ENCODE assay signal across 35 mouse cellular contexts in the genomic region with DNA sequence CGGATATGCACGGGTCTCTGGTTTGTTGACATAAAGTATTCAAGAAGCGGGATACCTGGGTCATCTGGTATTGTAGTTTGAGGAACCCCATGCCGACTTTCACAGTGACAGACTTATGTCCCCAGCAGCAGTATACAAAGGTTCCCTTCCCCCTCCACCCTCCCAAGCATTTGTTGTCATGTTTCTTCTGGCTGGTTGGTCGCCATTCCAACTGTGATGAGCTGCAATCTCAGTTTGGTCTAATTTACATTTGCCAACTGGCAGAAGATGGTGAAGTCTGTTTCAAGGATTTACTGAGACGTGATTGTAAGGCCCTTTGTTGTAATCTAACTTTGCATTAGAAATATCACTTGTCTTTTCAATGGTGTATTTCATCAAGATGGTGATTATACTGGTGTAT. TPM values are rescaled to one million over a fixed set of nuclear protein-coding genes. Genes with fewer than 3 reads are reported as not detected.
DNase-seq lines count a peak whose midpoint lies in the region; ATAC-seq and TF ChIP-seq lines count a peak whose summit lies in the region.
"Had no signal": no experiment of that assay in that cellular context is flagged by ENCODE, and none has a peak within 500 bp of the region (broad histone marks: within the 10 kb centered on the region; RNA-seq: fewer than 3 reads in every experiment).

No protein-coding gene starts in this region.

- no peak for TF ChIP-seq CTCF in forebrain, postnatal 0 days (IDR thresholded peaks at IDR 0.05; ENCODE audit: low read depth)
- TF ChIP-seq CTCF in brain, embryonic 14.5 days (IDR thresholded peaks at IDR 0.05; ENCODE audit: borderline replicate concordance, extremely low read depth, insufficient read depth, insufficient read length) = no peak

- H3K36me3 ChIP-seq in forebrain, embryonic 14.5 days (ENCODE audit: control insufficient read depth, insufficient read depth, low read length) = no peaks in the 10 kb centered on the region
- H3K36me3 ChIP-seq in forebrain, embryonic 11.5 days (ENCODE audit: control insufficient read depth, insufficient read depth, low read length) = no peaks in the 10 kb centered on the region
- H3K36me3 ChIP-seq in forebrain, postnatal 0 days (ENCODE audit: insufficient read depth) = no peaks in the 10 kb centered on the region
- no peaks in the 10 kb centered on the region for H3K36me3 ChIP-seq in forebrain, embryonic 13.5 days (ENCODE audit: poor library complexity, severe bottlenecking)
- H3K36me3 ChIP-seq: embryonic facial prominence, embryonic 10.5 days; embryonic facial prominence, embryonic 13.5 days; heart, embryonic 10.5 days; heart, embryonic 13.5 days; hindbrain, embryonic 15.5 days; intestine, embryonic 15.5 days had no signal

- no peak for TF ChIP-seq POLR2A in brain, embryonic 14.5 days (IDR thresholded peaks at IDR 0.05; ENCODE audit: borderline replicate concordance, extremely low read depth, insufficient read depth, insufficient read length, poor library complexity, severe bottlenecking)

- H3K27ac ChIP-seq in forebrain, embryonic 14.5 days (ENCODE audit: low read depth, low read length) = no peak overlapping the region
- H3K27ac ChIP-seq in forebrain, embryonic 11.5 days (ENCODE audit: low read depth, low read length) = no peak overlapping the region
- H3K27ac ChIP-seq in forebrain, postnatal 0 days (ENCODE audit: low read depth, low read length) = no peak overlapping the region
- H3K27ac ChIP-seq in forebrain, embryonic 13.5 days = no peak overlapping the region
- H3K27ac ChIP-seq: embryonic facial prominence, embryonic 10.5 days; embryonic facial prominence, embryonic 13.5 days; gastrocnemius, adult 2 months; heart, adult 2 months; heart, embryonic 10.5 days; heart, embryonic 13.5 days; hindbrain, embryonic 15.5 days; intestine, embryonic 15.5 days had no signal

- no peak overlapping the region for H3K4me2 ChIP-seq in forebrain, embryonic 14.5 days (ENCODE audit: low read length)
- no peak overlapping the region for H3K4me2 ChIP-seq in forebrain, embryonic 11.5 days (ENCODE audit: low read depth, low read length, severe bottlenecking)
- H3K4me2 ChIP-seq in forebrain, postnatal 0 days (ENCODE audit: low read depth) = no peak overlapping the region
- no peak overlapping the region for H3K4me2 ChIP-seq in forebrain, embryonic 13.5 days
- H3K4me2 ChIP-seq: embryonic facial prominence, embryonic 13.5 days; heart, embryonic 13.5 days; hindbrain, embryonic 15.5 days; intestine, embryonic 15.5 days had no signal

- H3K9ac ChIP-seq in forebrain, embryonic 14.5 days (ENCODE audit: low read length) = no peak overlapping the region
- H3K9ac ChIP-seq in forebrain, embryonic 11.5 days (ENCODE audit: low read length) = no peak overlapping the region
- no peak overlapping the region for H3K9ac ChIP-seq in forebrain, postnatal 0 days
- H3K9ac ChIP-seq in forebrain, embryonic 13.5 days = no peak overlapping the region
- H3K9ac ChIP-seq: embryonic facial prominence, embryonic 13.5 days; heart, embryonic 13.5 days; hindbrain, embryonic 15.5 days; intestine, embryonic 15.5 days had no signal

- H3K9me3 ChIP-seq in forebrain, embryonic 14.5 days (replicated peaks; ENCODE audit: control insufficient read depth, low read length) = no peaks in the 10 kb centered on the region
- no peaks in the 10 kb centered on the region for H3K9me3 ChIP-seq in forebrain, embryonic 11.5 days (ENCODE audit: control insufficient read depth, low read length)
- no peaks in the 10 kb centered on the region for H3K9me3 ChIP-seq in forebrain, postnatal 0 days (ENCODE audit: low read length)
- no peaks in the 10 kb centered on the region for H3K9me3 ChIP-seq in forebrain, embryonic 13.5 days (replicated peaks)
- H3K9me3 ChIP-seq: embryonic facial prominence, embryonic 10.5 days; embryonic facial prominence, embryonic 13.5 days; heart, embryonic 10.5 days; heart, embryonic 13.5 days; hindbrain, embryonic 15.5 days; intestine, embryonic 15.5 days had no signal

- ATAC-seq in forebrain, embryonic 14.5 days = no peak
- ATAC-seq in forebrain, embryonic 11.5 days (replicated peaks; ENCODE audit: low FRiP score) = no peak
- peak; percentile 38; the same call in 1 of the 2 replicates for ATAC-seq in forebrain, postnatal 0 days
- ATAC-seq in forebrain, embryonic 13.5 days = no peak
- ATAC-seq: activated CD4-positive, CD25-positive, alpha-beta regulatory T cell, adult 4 months; CD4-positive, CD25-positive, alpha-beta regulatory T cell, adult 4 months; intestine, embryonic 15.5 days had no signal

- DNase-seq in forebrain, embryonic 14.5 days (ENCODE audit: low spot score) = peak; percentile 1
- no peak for DNase-seq in forebrain, embryonic 11.5 days (ENCODE audit: low spot score)
- DNase-seq in forebrain, postnatal 0 days = peak; percentile 9
- DNase-seq in left cerebral cortex, postnatal 4 days = peak; percentile 33
- no peak for DNase-seq in left cerebral cortex, adult 18-20 months (ENCODE audit: low spot score in 2 of 2)
- peak; percentile 37 for DNase-seq in brain, embryonic 14.5 days (ENCODE audit: low read depth)
- no peak for DNase-seq in MN1 (ENCODE audit: low spot score)
- DNase-seq: adrenal gland, adult 8-10 months; adrenal gland, postnatal 25 days; cerebellum, adult 11 months; cerebellum, adult 8-10 months; embryo, embryonic 11 days; gastrocnemius, adult 2 months; gastrocnemius, postnatal 14 days; heart, adult 2 months; heart, postnatal 14 days; heart, postnatal 4 days; kidney, adult 11 months; kidney, adult 8-10 months had no signal

- H3K4me3 ChIP-seq in forebrain, embryonic 14.5 days (ENCODE audit: low read depth, low read length) = no peak overlapping the region
- no peak overlapping the region for H3K4me3 ChIP-seq in forebrain, embryonic 11.5 days (ENCODE audit: low read depth, low read length)
- no peak overlapping the region for H3K4me3 ChIP-seq in forebrain, postnatal 0 days (ENCODE audit: low read depth, low read length)
- H3K4me3 ChIP-seq in forebrain, embryonic 13.5 days = no peak overlapping the region
- H3K4me3 ChIP-seq: embryonic facial prominence, embryonic 10.5 days; embryonic facial prominence, embryonic 13.5 days; erythroblast, embryonic 14.5 days; gastrocnemius, adult 2 months; heart, adult 2 months; heart, embryonic 10.5 days; heart, embryonic 13.5 days; hindbrain, embryonic 15.5 days; intestine, embryonic 15.5 days had no signal

- no peaks in the 10 kb centered on the region for H3K4me1 ChIP-seq in forebrain, embryonic 14.5 days (ENCODE audit: control insufficient read depth, insufficient read depth, low read length)
- no peaks in the 10 kb centered on the region for H3K4me1 ChIP-seq in forebrain, embryonic 11.5 days (replicated peaks; ENCODE audit: control insufficient read depth, insufficient read depth, low read length)
- no peaks in the 10 kb centered on the region for H3K4me1 ChIP-seq in forebrain, postnatal 0 days (ENCODE audit: insufficient read depth)
- H3K4me1 ChIP-seq in forebrain, embryonic 13.5 days = no peaks in the 10 kb centered on the region
- H3K4me1 ChIP-seq: embryonic facial prominence, embryonic 10.5 days; embryonic facial prominence, embryonic 13.5 days; heart, embryonic 10.5 days; heart, embryonic 13.5 days; hindbrain, embryonic 15.5 days; intestine, embryonic 15.5 days had no signal

- intact Hi-C loops in left cerebral cortex, postnatal 4 days (cut with DNase I) = no loop called here

- WGBS in forebrain, embryonic 14.5 days = 80% methylated on average over 6 of the region's 6 CpGs
- 77% methylated on average over 6 of the region's 6 CpGs for WGBS in forebrain, embryonic 11.5 days
- WGBS in forebrain, postnatal 0 days = 62% methylated on average over 6 of the region's 6 CpGs
- WGBS in forebrain, embryonic 13.5 days = 63% methylated on average over 6 of the region's 6 CpGs

- H3K27me3 ChIP-seq in forebrain, embryonic 14.5 days (replicated peaks; ENCODE audit: control insufficient read depth, insufficient read depth, low read length) = no peaks in the 10 kb centered on the region
- no peaks in the 10 kb centered on the region for H3K27me3 ChIP-seq in forebrain, embryonic 11.5 days (ENCODE audit: control insufficient read depth, insufficient read depth, low read length)
- H3K27me3 ChIP-seq in forebrain, postnatal 0 days (ENCODE audit: insufficient read depth, low read length) = no peaks in the 10 kb centered on the region
- H3K27me3 ChIP-seq in forebrain, embryonic 13.5 days = no peaks in the 10 kb centered on the region
- H3K27me3 ChIP-seq: embryonic facial prominence, embryonic 13.5 days; heart, embryonic 13.5 days; hindbrain, embryonic 15.5 days; intestine, embryonic 15.5 days had no signal

RNA-seq across cellular contexts. Expression of a gene that starts 19.4 kb away (rescaled TPM):
- not detected in 2 replicates for polyA plus RNA-seq in forebrain, embryonic 14.5 days (2014; fragmentation: Nextera tagmentation; extraction: Ambion mirVana)
- polyA plus RNA-seq in forebrain, embryonic 11.5 days (2014; fragmentation: Nextera tagmentation; extraction: Ambion mirVana) = not detected in 2 replicates
- not detected in 2 replicates for total RNA-seq in forebrain, postnatal 0 days (2014; rRNA removed)
- polyA plus RNA-seq in forebrain, postnatal 0 days (2015; fragmentation: Nextera tagmentation; extraction: Ambion mirVana) = not detected in 2 replicates
- not detected in 2 replicates for polyA plus RNA-seq in forebrain, embryonic 13.5 days (2015; fragmentation: Nextera tagmentation; extraction: Ambion mirVana)
- not detected for total RNA-seq in left cerebral cortex, postnatal 4 days (2021)
- not detected for total RNA-seq in left cerebral cortex, adult 18-20 months (2021)
- 0.04 TPM in 1 of 2 replicates, not detected in the other for polyA plus RNA-seq in brain, embryonic 14.5 days (2012; rRNA removed)
- total RNA-seq: adrenal gland, adult 8-10 months; adrenal gland, postnatal 25 days; gastrocnemius, adult 2 months; gastrocnemius, postnatal 14 days; gastrocnemius, postnatal 4 days; heart, adult 2 months; heart, postnatal 14 days; heart, postnatal 4 days; MEL had no signal
- polyA plus RNA-seq: activated CD4-positive, CD25-positive, alpha-beta regulatory T cell, adult 4 months; CD4-positive, CD25-positive, alpha-beta regulatory T cell, adult 4 months; cortical plate, adult 2 months; embryonic facial prominence, embryonic 10.5 days; embryonic facial prominence, embryonic 13.5 days; erythroblast, embryonic 14.5 days; frontal cortex, adult 2 months; heart, adult 2 months; heart, embryonic 10.5 days; heart, embryonic 13.5 days; heart, embryonic 16.5 days; hindbrain, embryonic 11.5 days; intestine, embryonic 15.5 days had no signal

RNA-seq across cellular contexts. Expression of a gene that starts 39.6 kb away (rescaled TPM):
- not detected in 2 replicates for polyA plus RNA-seq in forebrain, embryonic 14.5 days (2014; fragmentation: Nextera tagmentation; extraction: Ambion mirVana)
- not detected in 2 replicates for polyA plus RNA-seq in forebrain, embryonic 11.5 days (2014; fragmentation: Nextera tagmentation; extraction: Ambion mirVana)
- not detected in 2 replicates for total RNA-seq in forebrain, postnatal 0 days (2014; rRNA removed)
- polyA plus RNA-seq in forebrain, postnatal 0 days (2015; fragmentation: Nextera tagmentation; extraction: Ambion mirVana) = not detected in 2 replicates
- polyA plus RNA-seq in forebrain, embryonic 13.5 days (2015; fragmentation: Nextera tagmentation; extraction: Ambion mirVana) = not detected in 2 replicates
- not detected for total RNA-seq in left cerebral cortex, postnatal 4 days (2021)
- total RNA-seq in left cerebral cortex, adult 18-20 months (2021) = not detected
- polyA plus RNA-seq in brain, embryonic 14.5 days (2012; rRNA removed) = not detected in 2 replicates
- total RNA-seq: adrenal gland, adult 8-10 months; adrenal gland, postnatal 25 days; gastrocnemius, adult 2 months; gastrocnemius, postnatal 14 days; gastrocnemius, postnatal 4 days; heart, adult 2 months; heart, postnatal 14 days; heart, postnatal 4 days; MEL had no signal
- polyA plus RNA-seq: activated CD4-positive, CD25-positive, alpha-beta regulatory T cell, adult 4 months; CD4-positive, CD25-positive, alpha-beta regulatory T cell, adult 4 months; cortical plate, adult 2 months; embryonic facial prominence, embryonic 10.5 days; embryonic facial prominence, embryonic 13.5 days; erythroblast, embryonic 14.5 days; frontal cortex, adult 2 months; heart, adult 2 months; heart, embryonic 10.5 days; heart, embryonic 13.5 days; heart, embryonic 16.5 days; hindbrain, embryonic 11.5 days; hindbrain, embryonic 15.5 days; intestine, embryonic 15.5 days had no signal

Comparison
In these comparisons a context has a peak if more than half of its experiments do, and no peak if none do; other contexts are left out.
1. DNase-seq: peak in forebrain, embryonic 14.5 days (single experiment), forebrain, postnatal 0 days (single experiment), left cerebral cortex, postnatal 4 days (single experiment) and brain, embryonic 14.5 days (single experiment); none in forebrain, embryonic 11.5 days (single experiment), left cerebral cortex, adult 18-20 months (0 of 2) and MN1 (single experiment).